Mouse (Mus musculus) small intestine, adult 10 weeks (tissue): ENCODE measurements around the gene Mocs3. TPM values are rescaled to one million over a fixed set of nuclear protein-coding genes. Genes with fewer than 3 reads are reported as not detected.

Source experiments
- polyA plus RNA-seq: library from polyadenylated mRNA; stranded (reverse); fragments of 350-450 nt; fragmentation: Illumina TruSeq; extraction: RNeasy Lipid Tissue Mini Kit (QIAGEN cat#74804); gene quantifications from one replicate; pipeline ENCODE4 v1.2.3, GENCODE M21; 2014; ENCODE audit warnings: low replicate concordance

The Mocs3 gene
- 1.6 TPM for polyA plus RNA-seq

DNA sequence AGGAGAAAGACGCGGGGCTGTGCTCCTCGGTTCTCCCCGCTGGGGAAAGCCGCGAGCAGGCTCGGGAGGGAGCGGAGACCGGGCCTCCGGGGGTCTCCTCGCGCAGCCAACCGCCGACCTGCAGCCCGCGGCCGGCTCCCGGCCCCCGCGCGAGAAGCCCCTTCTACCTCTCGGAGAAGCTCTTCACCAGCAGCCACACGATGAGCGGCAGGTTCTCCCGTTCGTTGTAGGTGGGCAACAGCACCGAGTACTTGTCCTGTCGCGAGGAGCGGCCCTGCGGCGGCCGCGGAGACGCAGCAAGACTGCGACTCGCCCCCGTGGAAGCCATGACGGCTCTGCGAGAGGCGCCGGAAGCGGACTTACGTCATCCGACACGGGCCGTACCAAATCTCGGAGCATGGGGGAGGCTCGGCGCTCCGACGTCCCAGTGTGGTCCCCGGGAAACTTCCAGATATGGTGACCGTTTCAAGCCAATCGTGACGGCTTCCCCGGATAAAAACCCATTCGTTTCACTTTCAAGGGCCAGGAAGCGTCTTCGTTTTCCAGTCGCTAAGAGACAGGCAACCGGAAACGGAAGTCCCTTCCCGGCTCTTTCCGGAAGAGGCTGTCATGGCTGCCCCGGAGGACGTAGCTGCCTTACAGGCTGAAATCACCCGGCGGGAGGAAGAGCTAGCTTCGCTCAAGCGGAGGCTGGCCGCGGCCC is at the start of gene Mocs3, which contains the start of the genes Gm20716 and Dpm1:
Mocs3 (plus strand) TSS at position 597 of the 703 bp plus-strand sequence.
Gm20716 (minus strand) TSS at position 339 of the 703 bp plus-strand sequence.
Dpm1 (minus strand) TSS at position 566 of the 703 bp plus-strand sequence.

DNA sequence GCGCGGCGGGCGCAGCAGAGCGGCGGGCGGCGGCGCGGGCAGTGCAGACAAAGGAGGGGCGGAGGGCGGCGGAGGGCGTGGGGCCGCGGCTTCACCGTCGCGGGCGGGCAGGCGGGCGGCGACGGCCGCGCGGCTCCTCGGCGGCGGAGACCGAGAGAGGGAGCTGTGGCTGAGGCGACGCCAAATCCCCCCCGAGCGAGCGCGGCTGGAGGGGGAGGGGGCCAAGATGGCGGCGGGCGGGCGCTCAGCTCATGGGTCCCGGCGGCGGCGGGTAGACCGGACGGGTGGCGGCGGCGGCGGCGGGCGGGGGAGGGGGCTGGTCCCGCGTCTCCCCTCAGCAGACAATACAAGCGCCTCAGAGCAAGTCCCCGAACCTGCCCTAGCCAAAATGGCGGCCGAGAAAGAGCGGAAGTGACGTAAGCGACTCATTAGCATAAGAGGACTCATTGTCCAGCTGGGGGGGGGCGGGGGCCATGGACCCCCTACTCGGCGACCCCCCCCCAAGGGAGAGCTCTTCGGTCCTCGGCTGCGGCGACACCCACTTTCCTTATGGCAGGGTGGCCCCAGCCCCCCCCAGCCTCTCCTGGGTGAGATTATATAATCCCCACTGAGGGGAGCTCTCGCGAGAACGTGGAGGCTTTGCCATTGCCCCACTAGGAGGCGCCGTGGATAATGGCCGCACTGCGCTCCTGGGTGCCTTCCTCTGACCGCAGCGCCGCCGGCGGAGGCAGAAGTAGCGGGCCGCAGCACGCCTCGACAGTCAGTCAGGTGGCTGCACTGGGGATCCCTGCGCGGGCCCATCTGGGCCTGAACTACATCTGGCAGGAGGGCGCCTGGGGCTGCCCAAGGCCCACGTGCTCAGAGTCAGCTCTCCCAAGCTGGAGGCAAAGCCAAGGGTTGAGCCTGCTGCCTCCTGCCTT is 23.4 kb upstream of the Mocs3 start, which contains the start of gene Adnp:
Adnp (minus strand) TSS at position 388 of the 920 bp plus-strand sequence.

DNA sequence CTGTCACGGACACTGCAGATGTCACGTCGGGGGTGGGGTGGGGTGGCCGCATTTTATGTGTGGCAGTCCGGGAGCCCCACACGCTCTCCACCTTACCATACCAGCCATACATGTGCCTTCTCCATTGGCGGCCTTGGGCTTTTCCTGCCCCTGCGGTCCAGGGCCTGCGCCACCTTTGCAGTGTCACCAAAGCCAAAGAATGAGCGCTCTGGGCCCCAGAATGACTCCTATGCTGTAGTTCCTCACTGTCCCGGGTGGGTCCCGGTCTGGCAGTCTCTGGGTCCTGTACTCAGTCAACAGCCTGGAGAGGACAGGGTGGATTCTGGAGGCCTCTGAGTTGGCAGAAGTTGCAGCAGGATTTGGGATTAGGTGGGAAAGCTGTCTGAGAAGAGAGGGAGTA is 51.2 kb downstream of the Mocs3 start, which contains the start of gene Kcng1:
Kcng1 (minus strand) TSS at position 155 of the 400 bp plus-strand sequence.

Other genes starting within 250 kb of the Mocs3 start
- gene Ripor3, start 220.0 kb upstream of the Mocs3 start, polyA plus RNA-seq: not detected
- gene Pard6b, start 149.6 kb upstream of the Mocs3 start, polyA plus RNA-seq: 12.8 TPM
- gene Adnp, start 23.5 kb upstream of the Mocs3 start, polyA plus RNA-seq: 9.8 TPM
- gene Gm20716, start 258 bp upstream of the Mocs3 start, polyA plus RNA-seq: 73.7 TPM
- 165 TPM for gene Dpm1, start within 50 bp of the Mocs3 start, polyA plus RNA-seq
- 0.11 TPM for gene Kcng1, start 51.1 kb downstream of the Mocs3 start, polyA plus RNA-seq